Mouse (Mus musculus) midbrain, embryonic 16.5 days (tissue): ENCODE measurements around the gene G3bp1. TPM values are rescaled to one million over a fixed set of nuclear protein-coding genes. Genes with fewer than 3 reads are reported as not detected.
A peak's percentile ranks its signal among the peaks of the same experiment; 100 is the strongest.

ENCODE experiments used
- ATAC-seq: fragments of 200-750 bp; cut with Nextera tagmentation; 2 replicates; pipeline ENCODE4 v1.8.0; 2017; ENCODE audit warnings: moderate TSS enrichment
- H3K27ac ChIP-seq: fragments of 300-500 bp; sonication (generic); 2 replicates; pipeline ENCODE4 v1.5.1; 2014; ENCODE audit warnings: mild to moderate bottlenecking, low read length, mixed read lengths
- H3K27me3 ChIP-seq: fragments of 300-500 bp; sonication (generic); 2 replicates; pipeline ENCODE4 v1.6.1; 2014; ENCODE audit warnings: low read depth, low read length, mixed read lengths; ENCODE audit not compliant: control insufficient read depth, insufficient read depth
- H3K36me3 ChIP-seq: fragments of 300-500 bp; sonication (generic); 2 replicates; pipeline ENCODE4 v1.6.1; 2014; ENCODE audit warnings: mild to moderate bottlenecking, low read length, moderate library complexity, mixed read lengths; ENCODE audit not compliant: control insufficient read depth, insufficient read depth
- H3K4me1 ChIP-seq: fragments of 300-500 bp; sonication (generic); 2 replicates; pipeline ENCODE4 v1.6.1; 2014; ENCODE audit warnings: mild to moderate bottlenecking, low read length, mixed read lengths; ENCODE audit not compliant: control insufficient read depth, insufficient read depth
- H3K4me2 ChIP-seq: fragments of 300-500 bp; sonication (generic); 2 replicates; pipeline ENCODE4 v1.6.1; 2014; ENCODE audit warnings: mild to moderate bottlenecking, low read length, mixed read lengths
- H3K4me3 ChIP-seq: fragments of 300-500 bp; sonication (generic); 2 replicates; pipeline ENCODE4 v1.5.1; 2014; ENCODE audit warnings: low read depth, mild to moderate bottlenecking, low read length, moderate library complexity, mixed read lengths
- H3K9ac ChIP-seq: fragments of 300-500 bp; sonication (generic); 2 replicates; pipeline ENCODE4 v1.6.1; 2014; ENCODE audit warnings: low read depth, low read length, mixed read lengths
- H3K9me3 ChIP-seq: fragments of 300-500 bp; sonication (generic); replicated peaks from 2 replicates; pipeline ENCODE4 v1.6.1; 2014; ENCODE audit warnings: mild to moderate bottlenecking, low read length, mixed read lengths; ENCODE audit not compliant: control insufficient read depth, poor library complexity, severe bottlenecking
- WGBS: fragments of 180-500 bp; shearing (Covaris S2); extraction: QIAGEN DNeasy Blood & Tissue Kit; methylation state at CpG from one replicate; pipeline ENCODE4 v1.1.7; 2014; 5-methylcytosine and 5-hydroxymethylcytosine counted together
- polyA plus RNA-seq: library from polyadenylated mRNA; unstranded; fragments of >200 nt; fragmentation: Nextera tagmentation; extraction: Ambion mirVana; gene quantifications from 2 replicates; pipeline ENCODE4 v1.2.1, GENCODE M21; 2015

Gene G3bp1
- polyA plus RNA-seq, 1 experiment from 2014 or later, result 92.4 TPM

DNA sequence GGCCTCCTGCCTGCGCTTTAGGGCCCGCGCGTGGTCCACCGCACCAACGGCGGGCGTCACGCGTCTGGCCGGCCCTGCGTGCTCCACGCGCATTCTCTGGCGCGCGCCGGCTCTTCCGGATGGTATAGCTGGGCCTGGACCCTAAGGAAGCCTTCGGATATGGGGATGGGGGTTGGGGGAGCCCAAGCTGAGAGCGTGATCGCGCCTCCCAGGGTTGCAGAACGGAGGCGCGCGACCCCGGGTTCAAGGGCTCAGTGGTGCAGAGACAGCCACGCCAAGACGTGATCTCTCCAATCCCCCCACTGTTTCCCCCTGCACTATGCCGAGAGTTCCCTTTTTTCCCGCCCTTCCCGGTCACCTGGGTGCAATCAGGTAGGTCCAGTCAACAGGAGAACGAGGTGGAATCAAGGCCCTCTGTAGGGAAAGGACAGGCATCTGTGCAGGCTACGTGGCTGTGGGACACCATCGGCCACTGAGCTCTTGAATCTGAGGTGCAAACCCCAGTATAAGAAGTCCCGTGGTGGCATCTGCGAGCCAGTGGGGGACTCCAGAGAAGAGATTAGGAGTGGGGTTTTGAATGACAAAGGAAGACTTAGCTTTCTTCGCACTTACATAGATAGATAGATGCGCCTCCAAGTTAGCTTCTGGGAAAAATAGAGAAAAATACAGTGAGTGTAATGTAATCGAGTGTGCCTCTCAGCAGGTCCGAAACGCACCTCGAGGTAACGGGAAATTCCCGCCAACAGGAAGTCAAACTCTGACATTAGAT is 622 bp downstream of the G3bp1 start:
- Histone ChIP-seq H3K4me2 (peak overlapping the region; percentile 86), H3K9me3 (no peaks in the 10 kb centered on the region), H3K9ac (peak overlapping the region; percentile 77), H3K27me3 (no peaks in the 10 kb centered on the region), H3K4me3 (peak overlapping the region; percentile 80), H3K27ac (peak overlapping the region; percentile 89), H3K4me1 (peaks cover 22% of the 10 kb centered on the region), H3K36me3 (no peaks in the 10 kb centered on the region)
- ATAC-seq, result peak; percentile 41
- WGBS, result under 1% methylated on average over 46 of the region's 46 CpGs

DNA sequence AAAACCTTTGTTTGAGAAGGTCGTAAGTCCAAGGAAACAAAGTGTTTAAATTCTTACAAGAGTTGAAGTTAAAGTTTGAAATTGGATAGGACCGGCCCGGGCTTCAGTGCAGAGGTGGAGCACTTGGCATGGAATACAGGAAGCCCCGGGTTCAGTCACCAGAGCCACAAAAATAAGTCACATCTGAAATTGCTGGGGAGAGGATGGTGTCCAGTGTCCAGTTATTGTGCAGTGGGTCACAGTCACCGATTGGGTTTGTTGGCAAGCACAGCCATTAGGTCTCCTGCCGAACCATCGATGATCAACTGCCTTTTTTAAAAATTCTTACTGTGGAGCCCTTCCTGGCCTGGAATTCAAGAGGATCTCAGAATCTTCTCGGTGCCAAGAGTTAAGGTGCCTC is 1.3 kb downstream of the G3bp1 start:
- Histone ChIP-seq H3K27ac (no peak overlapping the region), H3K4me1 (peaks cover 24% of the 10 kb centered on the region), H3K27me3 (no peaks in the 10 kb centered on the region), H3K9ac (no peak overlapping the region), H3K4me3 (peak overlapping the region; percentile 80), H3K4me2 (peak overlapping the region; percentile 86), H3K36me3 (no peaks in the 10 kb centered on the region), H3K9me3 (no peaks in the 10 kb centered on the region)
- 71% methylated on average over 8 of the region's 8 CpGs for WGBS
- no peak for ATAC-seq

DNA sequence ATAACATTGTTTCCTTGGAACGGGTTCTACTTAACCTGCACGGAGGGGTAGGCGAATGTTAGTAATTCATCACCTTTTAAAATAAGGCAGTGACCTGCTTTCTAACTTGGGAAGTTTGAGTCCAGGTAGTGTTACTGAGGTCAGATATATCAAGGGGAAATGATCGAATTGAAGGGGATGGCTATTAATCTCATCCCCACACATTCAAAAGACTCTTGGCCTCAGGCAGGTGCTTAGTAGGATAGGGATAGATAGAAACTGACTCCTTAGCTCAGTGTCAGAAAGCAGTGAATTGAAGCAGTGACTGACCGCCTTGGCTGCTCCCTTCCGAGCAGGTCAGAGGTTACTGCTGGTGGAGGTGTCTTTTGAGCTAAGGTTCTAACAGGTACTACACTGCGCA is 2.0 kb downstream of the G3bp1 start:
- no peaks in the 10 kb centered on the region for H3K27me3 ChIP-seq
- 95% methylated on average over 7 of the region's 7 CpGs for WGBS
- no peaks in the 10 kb centered on the region for H3K9me3 ChIP-seq
- no peak for ATAC-seq
- H3K9ac ChIP-seq, result no peak overlapping the region
- peak overlapping the region; percentile 86 for H3K4me2 ChIP-seq
- H3K27ac ChIP-seq, result no peak overlapping the region
- peak overlapping the region; percentile 80; the same call in 1 of the 2 replicates for H3K4me3 ChIP-seq
- no peaks in the 10 kb centered on the region for H3K36me3 ChIP-seq
- peaks cover 25% of the 10 kb centered on the region for H3K4me1 ChIP-seq

DNA sequence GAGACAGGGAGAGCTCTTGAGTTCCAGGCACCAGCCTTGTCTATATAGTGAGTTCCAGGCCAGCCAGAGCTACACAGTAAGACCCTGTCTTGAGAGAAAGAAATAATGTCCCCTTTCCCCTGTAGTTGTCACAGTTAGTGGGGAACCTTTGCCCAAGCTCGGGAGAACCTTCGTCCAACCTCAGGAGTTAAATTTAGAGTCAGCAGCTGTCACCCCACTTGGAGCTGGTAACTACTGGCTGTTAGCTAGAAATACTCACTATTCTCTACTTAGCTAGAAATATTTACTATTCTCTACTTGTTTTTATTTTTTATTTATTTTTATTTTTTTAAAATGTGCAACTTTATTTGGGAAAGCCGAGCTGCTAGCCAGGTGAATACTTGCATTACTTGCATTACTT is 3.7 kb downstream of the G3bp1 start:
- H3K27ac ChIP-seq, result no peak overlapping the region
- no peak for ATAC-seq
- peaks cover 22% of the 10 kb centered on the region for H3K4me1 ChIP-seq
- H3K9me3 ChIP-seq, result no peaks in the 10 kb centered on the region
- H3K27me3 ChIP-seq, result no peaks in the 10 kb centered on the region
- 95% methylated on average over 3 of the region's 3 CpGs for WGBS
- no peak overlapping the region for H3K4me2 ChIP-seq
- H3K4me3 ChIP-seq, result no peak overlapping the region
- no peak overlapping the region for H3K9ac ChIP-seq
- no peaks in the 10 kb centered on the region for H3K36me3 ChIP-seq

DNA sequence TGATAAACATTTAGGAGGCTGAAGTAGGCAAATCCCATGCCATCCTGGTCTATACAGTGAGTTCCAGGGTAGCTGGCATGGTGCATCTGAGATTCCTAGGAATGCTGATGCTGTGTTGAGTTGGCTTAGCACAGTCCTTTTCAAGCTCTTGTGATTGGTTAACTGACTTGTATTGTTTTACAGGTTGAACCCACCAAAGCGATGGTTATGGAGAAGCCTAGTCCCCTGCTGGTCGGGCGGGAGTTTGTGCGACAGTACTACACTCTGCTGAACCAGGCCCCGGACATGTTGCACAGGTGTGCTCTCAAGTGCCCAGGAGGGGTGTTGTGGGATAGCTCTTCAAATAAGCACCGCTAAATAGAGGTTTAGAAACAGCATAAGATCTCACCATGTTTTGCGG is 16.0 kb downstream of the G3bp1 start:
- peaks cover 3% of the 10 kb centered on the region; the same call in 1 of the 2 replicates for H3K4me1 ChIP-seq
- WGBS, result 97% methylated on average over 7 of the region's 7 CpGs
- no peaks in the 10 kb centered on the region for H3K9me3 ChIP-seq
- no peak overlapping the region for H3K4me2 ChIP-seq
- peaks cover 35% of the 10 kb centered on the region for H3K36me3 ChIP-seq
- H3K4me3 ChIP-seq, result no peak overlapping the region
- no peak overlapping the region for H3K27ac ChIP-seq
- no peak for ATAC-seq
- no peak overlapping the region for H3K9ac ChIP-seq
- H3K27me3 ChIP-seq, result no peaks in the 10 kb centered on the region

DNA sequence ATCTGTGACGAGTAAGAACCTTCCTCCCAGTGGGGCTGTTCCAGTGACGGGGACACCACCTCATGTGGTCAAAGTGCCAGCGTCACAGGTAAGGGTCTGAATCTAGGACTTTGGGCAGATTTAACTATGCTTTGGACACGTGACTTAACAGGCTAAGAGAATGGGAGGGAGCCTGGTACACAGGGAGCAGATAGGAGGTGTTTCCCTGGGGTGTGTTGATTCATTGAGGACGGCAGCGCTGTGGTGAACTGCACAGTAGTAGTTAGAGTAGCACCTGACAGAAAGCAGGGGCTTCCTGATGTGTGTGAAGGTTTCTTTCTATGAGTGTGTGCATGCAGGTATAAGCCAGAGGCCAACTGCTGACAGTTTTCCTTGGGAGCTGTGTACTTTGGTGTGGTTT is 26.7 kb downstream of the G3bp1 start:
- Histone ChIP-seq H3K27ac (no peak overlapping the region), H3K4me2 (no peak overlapping the region), H3K4me1 (no peaks in the 10 kb centered on the region), H3K36me3 (peaks cover 50% of the 10 kb centered on the region), H3K27me3 (no peaks in the 10 kb centered on the region), H3K4me3 (no peak overlapping the region), H3K9me3 (no peaks in the 10 kb centered on the region), H3K9ac (no peak overlapping the region)
- 93% methylated on average over 6 of the region's 6 CpGs for WGBS
- no peak for ATAC-seq

DNA sequence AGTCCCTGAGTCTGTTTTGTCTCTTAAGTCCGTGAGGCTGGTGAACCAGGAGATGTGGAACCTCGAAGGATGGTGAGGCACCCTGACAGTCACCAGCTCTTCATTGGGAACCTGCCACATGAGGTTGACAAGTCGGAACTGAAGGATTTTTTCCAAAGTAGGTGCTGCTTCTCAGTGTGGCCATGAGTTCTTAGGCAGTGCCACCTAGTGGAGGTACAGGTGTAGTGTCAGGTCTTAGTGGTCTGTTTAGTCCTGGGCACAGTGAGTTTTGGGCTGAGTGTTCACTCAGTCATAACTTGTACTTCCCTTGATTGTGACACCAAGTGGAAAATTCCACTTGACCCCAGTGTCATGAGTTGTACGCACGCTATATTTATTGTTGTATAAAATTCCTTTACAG is 28.4 kb downstream of the G3bp1 start:
- Histone ChIP-seq H3K27ac (no peak overlapping the region), H3K9me3 (no peaks in the 10 kb centered on the region), H3K4me1 (no peaks in the 10 kb centered on the region), H3K4me3 (no peak overlapping the region), H3K36me3 (peaks cover 37% of the 10 kb centered on the region), H3K9ac (no peak overlapping the region), H3K4me2 (no peak overlapping the region), H3K27me3 (no peaks in the 10 kb centered on the region)
- WGBS, result 65% methylated on average over 5 of the region's 5 CpGs
- ATAC-seq, result peak; percentile 77

DNA sequence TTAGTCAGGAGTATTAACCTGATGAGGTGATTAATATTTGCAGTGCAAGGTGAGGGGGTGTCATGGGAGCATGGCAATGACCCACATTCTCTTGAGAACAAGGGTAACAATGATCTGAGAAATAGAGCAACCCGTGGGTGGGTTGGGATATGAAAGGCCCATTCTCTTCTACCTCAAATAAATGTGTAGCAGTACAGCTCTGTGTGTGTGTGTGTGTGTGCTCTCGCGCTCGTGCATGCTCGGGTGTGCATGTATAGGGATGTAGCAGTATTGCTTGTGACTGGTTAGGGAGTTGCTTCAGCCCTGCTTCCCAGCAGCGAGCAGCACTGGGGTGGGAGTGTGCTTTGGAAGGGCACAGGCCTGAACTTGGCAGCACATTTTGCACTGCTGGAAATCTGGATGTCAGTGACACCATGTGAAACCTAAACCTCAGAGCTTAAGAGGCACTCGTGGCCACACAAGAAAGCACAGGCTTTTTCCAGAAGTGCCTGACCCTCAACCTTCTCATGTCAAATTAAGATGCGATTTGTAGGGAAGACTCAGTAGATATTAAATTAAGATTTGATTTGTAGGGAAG is 32.6 kb downstream of the G3bp1 start:
- Histone ChIP-seq H3K36me3 (peaks cover 16% of the 10 kb centered on the region), H3K4me2 (no peak overlapping the region), H3K27ac (no peak overlapping the region), H3K4me3 (no peak overlapping the region), H3K4me1 (no peaks in the 10 kb centered on the region), H3K27me3 (no peaks in the 10 kb centered on the region), H3K9me3 (no peaks in the 10 kb centered on the region), H3K9ac (no peak overlapping the region)
- 83% methylated on average over 8 of the region's 8 CpGs for WGBS
- no peak for ATAC-seq

DNA sequence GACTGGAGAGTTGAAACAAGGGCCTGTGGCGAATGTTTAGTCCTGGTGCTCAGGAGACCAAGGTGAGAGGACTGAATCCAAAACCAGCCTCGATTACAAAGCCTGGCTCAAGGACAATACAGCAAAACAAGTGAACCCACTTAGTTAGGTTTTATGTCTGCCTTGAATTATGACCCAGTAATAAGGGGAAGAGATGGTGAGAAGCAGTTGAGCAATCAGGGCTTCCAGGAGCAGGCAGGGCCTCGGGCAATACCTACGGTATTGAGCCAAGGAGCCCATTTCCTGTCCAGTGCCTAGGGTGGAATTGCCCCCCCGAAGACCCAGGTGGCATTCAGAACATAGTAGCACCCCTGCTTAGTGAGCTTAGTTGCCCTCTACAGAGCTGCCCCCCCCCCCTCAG is 33.4 kb downstream of the G3bp1 start:
- no peak overlapping the region for H3K4me3 ChIP-seq
- WGBS, result 92% methylated on average over 5 of the region's 5 CpGs
- H3K36me3 ChIP-seq, result peaks cover 16% of the 10 kb centered on the region
- no peaks in the 10 kb centered on the region for H3K4me1 ChIP-seq
- no peaks in the 10 kb centered on the region for H3K27me3 ChIP-seq
- no peak for ATAC-seq
- H3K9me3 ChIP-seq, result no peaks in the 10 kb centered on the region
- H3K4me2 ChIP-seq, result no peak overlapping the region
- no peak overlapping the region for H3K9ac ChIP-seq
- no peak overlapping the region for H3K27ac ChIP-seq
